Comparison of ENCODE assay signal across 8 mouse cellular contexts in the genomic region with DNA sequence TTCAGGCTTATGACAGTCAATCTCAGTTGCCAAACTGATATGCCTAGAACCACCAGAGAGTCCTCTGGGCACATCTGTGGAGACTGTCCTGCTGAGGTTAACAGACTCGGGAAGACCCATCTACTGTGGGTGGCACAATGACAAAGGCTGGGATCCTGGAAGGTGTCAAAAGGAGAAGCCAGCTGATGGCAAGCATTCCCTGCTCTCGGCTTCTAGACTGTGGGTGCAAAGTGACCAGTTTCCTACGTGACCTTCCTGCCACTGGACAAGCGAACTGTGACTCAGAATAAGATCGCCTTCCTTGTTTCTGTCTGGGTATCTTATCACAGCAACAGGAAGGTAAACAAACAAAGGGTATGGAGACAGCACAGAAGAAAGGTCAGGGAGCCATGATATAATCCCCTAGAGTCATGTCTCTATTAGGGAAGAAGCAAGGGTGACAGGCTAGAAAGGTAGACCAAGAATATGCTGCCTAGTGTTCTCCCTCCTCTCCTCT. TPM values are rescaled to one million over a fixed set of nuclear protein-coding genes. Genes with fewer than 3 reads are reported as not detected.
DNase-seq lines count a peak whose midpoint lies in the region; ATAC-seq and TF ChIP-seq lines count a peak whose summit lies in the region.
"Had no signal": no experiment of that assay in that cellular context is flagged by ENCODE, and none has a peak within 500 bp of the region (broad histone marks: within the 10 kb centered on the region; RNA-seq: fewer than 3 reads in every experiment).

No protein-coding gene starts in this region.

- no peak overlapping the region for H3K9ac ChIP-seq in kidney, postnatal 0 days (ENCODE audit: low read depth, low read length)
- H3K9ac ChIP-seq in hindbrain, embryonic 13.5 days = no peak overlapping the region
- H3K9ac ChIP-seq in limb, embryonic 13.5 days = no peak overlapping the region
- H3K9ac ChIP-seq in neural tube, embryonic 14.5 days (replicated peaks; ENCODE audit: low read depth, low read length) = no peak overlapping the region

- no peak for DNase-seq in kidney, postnatal 0 days (ENCODE audit: low spot score)
- no peak for DNase-seq in kidney, adult 18-20 months
- no peak for DNase-seq in cerebellum, adult 9-10 months
- DNase-seq in layer of hippocampus, adult 11-12 months (ENCODE audit: low spot score) = no peak

- no peak for ATAC-seq in kidney, postnatal 0 days (replicated peaks; ENCODE audit: low FRiP score, low read depth)
- ATAC-seq in hindbrain, embryonic 13.5 days (ENCODE audit: low FRiP score) = no peak
- no peak for ATAC-seq in limb, embryonic 13.5 days (ENCODE audit: low FRiP score, low read depth)
- ATAC-seq in neural tube, embryonic 14.5 days (ENCODE audit: low read depth) = no peak
- ATAC-seq: Patski had no signal

- H3K4me3 ChIP-seq in kidney, postnatal 0 days (replicated peaks; ENCODE audit: low read depth, low read length) = 0 out of 2 replicates have a peak overlapping the region, but pooled peaks have one; percentile 89
- H3K4me3 ChIP-seq in hindbrain, embryonic 13.5 days = peak overlapping the region; percentile 95; the same call in 1 of the 2 replicates
- peak overlapping the region; percentile 92; the same call in 1 of the 2 replicates for H3K4me3 ChIP-seq in limb, embryonic 13.5 days
- H3K4me3 ChIP-seq in neural tube, embryonic 14.5 days (ENCODE audit: low read depth, low read length) = no peak overlapping the region; the same call in 1 of the 2 replicates

- H3K27ac ChIP-seq in kidney, postnatal 0 days = no peak overlapping the region
- H3K27ac ChIP-seq in hindbrain, embryonic 13.5 days = no peak overlapping the region
- H3K27ac ChIP-seq in limb, embryonic 13.5 days = no peak overlapping the region
- H3K27ac ChIP-seq in neural tube, embryonic 14.5 days (ENCODE audit: low read depth, low read length) = no peak overlapping the region

- peak overlapping the region; percentile 73; the same call in 1 of the 2 replicates for H3K4me2 ChIP-seq in kidney, postnatal 0 days (ENCODE audit: low read length)
- peak overlapping the region; percentile 67 for H3K4me2 ChIP-seq in hindbrain, embryonic 13.5 days
- H3K4me2 ChIP-seq in limb, embryonic 13.5 days (replicated peaks) = peak overlapping the region; percentile 71
- peak overlapping the region; percentile 63; the same call in 1 of the 2 replicates for H3K4me2 ChIP-seq in neural tube, embryonic 14.5 days (ENCODE audit: low read depth, low read length)

- 0 out of 2 replicates have a peak, but pooled peaks cover 3% of the 10 kb centered on the region for H3K4me1 ChIP-seq in kidney, postnatal 0 days (replicated peaks; ENCODE audit: insufficient read depth, low read length)
- peaks cover 37% of the 10 kb centered on the region for H3K4me1 ChIP-seq in hindbrain, embryonic 13.5 days (replicated peaks)
- H3K4me1 ChIP-seq in limb, embryonic 13.5 days = peaks cover 16% of the 10 kb centered on the region
- peaks cover 17% of the 10 kb centered on the region for H3K4me1 ChIP-seq in neural tube, embryonic 14.5 days (ENCODE audit: control insufficient read depth, insufficient read depth, low read length)

- no peaks in the 10 kb centered on the region for H3K27me3 ChIP-seq in kidney, postnatal 0 days (ENCODE audit: insufficient read depth, low read length)
- H3K27me3 ChIP-seq in hindbrain, embryonic 13.5 days = no peaks in the 10 kb centered on the region
- no peaks in the 10 kb centered on the region for H3K27me3 ChIP-seq in limb, embryonic 13.5 days
- H3K27me3 ChIP-seq in neural tube, embryonic 14.5 days (ENCODE audit: control insufficient read depth, insufficient read depth, low read length) = no peaks in the 10 kb centered on the region
- H3K27me3 ChIP-seq: Patski had no signal

- WGBS in kidney, postnatal 0 days = 32% methylated on average over 5 of the region's 5 CpGs
- 80% methylated on average over 5 of the region's 5 CpGs for WGBS in hindbrain, embryonic 13.5 days
- WGBS in limb, embryonic 13.5 days = 68% methylated on average over 5 of the region's 5 CpGs
- WGBS in neural tube, embryonic 14.5 days = 84% methylated on average over 5 of the region's 5 CpGs

- TF ChIP-seq CTCF in kidney, postnatal 0 days (IDR thresholded peaks at IDR 0.05; ENCODE audit: low read depth) = no peak

- H3K36me3 ChIP-seq in kidney, postnatal 0 days (ENCODE audit: insufficient read depth, low read length) = peaks cover 9% of the 10 kb centered on the region; the same call in 1 of the 2 replicates
- H3K36me3 ChIP-seq in hindbrain, embryonic 13.5 days = peaks cover 28% of the 10 kb centered on the region
- H3K36me3 ChIP-seq in limb, embryonic 13.5 days = peaks cover 39% of the 10 kb centered on the region
- H3K36me3 ChIP-seq in neural tube, embryonic 14.5 days (ENCODE audit: control insufficient read depth, insufficient read depth, low read length) = peaks cover 11% of the 10 kb centered on the region

- H3K9me3 ChIP-seq in kidney, postnatal 0 days (replicated peaks; ENCODE audit: low read length) = no peaks in the 10 kb centered on the region
- no peaks in the 10 kb centered on the region for H3K9me3 ChIP-seq in hindbrain, embryonic 13.5 days
- H3K9me3 ChIP-seq in limb, embryonic 13.5 days = no peaks in the 10 kb centered on the region
- no peaks in the 10 kb centered on the region for H3K9me3 ChIP-seq in neural tube, embryonic 14.5 days (ENCODE audit: control insufficient read depth, low read length)

RNA-seq across cellular contexts. Expression of a gene that starts 1.4 kb away (rescaled TPM):
- 70.1 and 70.9 TPM in 2 replicates for polyA plus RNA-seq in kidney, postnatal 0 days (2015; fragmentation: Nextera tagmentation; extraction: Ambion mirVana)
- polyA plus RNA-seq in hindbrain, embryonic 13.5 days (2015; fragmentation: Nextera tagmentation; extraction: Ambion mirVana) = 92.7 and 94.9 TPM in 2 replicates
- polyA plus RNA-seq in limb, embryonic 13.5 days (2015; fragmentation: Nextera tagmentation; extraction: Ambion mirVana) = 88.6 and 88.7 TPM in 2 replicates
- 51.3 and 52.1 TPM in 2 replicates for polyA plus RNA-seq in neural tube, embryonic 14.5 days (2014; fragmentation: Nextera tagmentation; extraction: Ambion mirVana)

RNA-seq across cellular contexts. Expression of a gene that starts 1.5 kb away (rescaled TPM):
- polyA plus RNA-seq in kidney, postnatal 0 days (2015; fragmentation: Nextera tagmentation; extraction: Ambion mirVana) = 47.3 and 53.7 TPM in 2 replicates
- polyA plus RNA-seq in hindbrain, embryonic 13.5 days (2015; fragmentation: Nextera tagmentation; extraction: Ambion mirVana) = 62.7 and 66.8 TPM in 2 replicates
- polyA plus RNA-seq in limb, embryonic 13.5 days (2015; fragmentation: Nextera tagmentation; extraction: Ambion mirVana) = 56.3 TPM in 2 replicates
- 59.3 and 65.4 TPM in 2 replicates for polyA plus RNA-seq in neural tube, embryonic 14.5 days (2014; fragmentation: Nextera tagmentation; extraction: Ambion mirVana)
